Mouse (Mus musculus) embryonic facial prominence, embryonic 11.5 days (tissue): ENCODE data around the gene Cd300lg. TPM values are rescaled to one million over a fixed set of nuclear protein-coding genes. Genes with fewer than 3 reads are reported as not detected.

Source experiments
- ATAC-seq: fragments of 200-750 bp; cut with Nextera tagmentation; replicated peaks from 2 replicates; pipeline ENCODE4 v1.8.0; 2017; ENCODE audit warnings: low read depth; ENCODE audit not compliant: insufficient number of reproducible peaks, low FRiP score, low TSS enrichment
- DNase-seq: peaks from one replicate; pipeline ENCODE4 v3.0.0-alpha.2; 2015; ENCODE audit warnings: low spot score
- H3K27ac ChIP-seq: fragments of 300-500 bp; sonication (generic); replicated peaks from 2 replicates; pipeline ENCODE4 v1.5.1; 2014; ENCODE audit warnings: mild to moderate bottlenecking, low read depth, low read length, control low read depth
- H3K27me3 ChIP-seq: fragments of 300-500 bp; sonication (generic); 2 replicates; pipeline ENCODE4 v1.6.1; 2014; ENCODE audit warnings: mild to moderate bottlenecking, low read length, moderate library complexity, mixed read lengths; ENCODE audit not compliant: control insufficient read depth, insufficient read depth
- H3K36me3 ChIP-seq: fragments of 300-500 bp; sonication (generic); replicated peaks from 2 replicates; pipeline ENCODE4 v1.6.1; 2014; ENCODE audit warnings: low read depth, mild to moderate bottlenecking, low read length, moderate library complexity, mixed read lengths; ENCODE audit not compliant: control insufficient read depth, insufficient read depth
- H3K4me1 ChIP-seq: fragments of 300-500 bp; sonication (generic); 2 replicates; pipeline ENCODE4 v1.6.1; 2014; ENCODE audit warnings: low read length, mixed read lengths; ENCODE audit not compliant: control insufficient read depth, insufficient read depth
- H3K4me2 ChIP-seq: fragments of 300-500 bp; sonication (generic); 2 replicates; pipeline ENCODE4 v1.6.1; 2014; ENCODE audit warnings: low read depth, mild to moderate bottlenecking, control low read depth, low read length, moderate library complexity
- H3K4me3 ChIP-seq: fragments of 300-500 bp; sonication (generic); 2 replicates; pipeline ENCODE4 v1.5.1; 2014; ENCODE audit warnings: low read depth, low read length, control low read depth
- H3K9ac ChIP-seq: fragments of 300-500 bp; sonication (generic); replicated peaks from 2 replicates; pipeline ENCODE4 v1.6.1; 2014; ENCODE audit warnings: mild to moderate bottlenecking, control low read depth, low read length
- H3K9me3 ChIP-seq: fragments of 300-500 bp; sonication (generic); replicated peaks from 2 replicates; pipeline ENCODE4 v1.6.1; 2016; ENCODE audit warnings: mild to moderate bottlenecking, low read length, inconsistent platforms, mixed read lengths; ENCODE audit not compliant: control insufficient read depth
- WGBS: fragments of 180-500 bp; shearing (Covaris S2); extraction: QIAGEN DNeasy Blood & Tissue Kit; methylation state at CpG from one replicate; pipeline ENCODE4 v1.1.7; 2014; 5-methylcytosine and 5-hydroxymethylcytosine counted together
- polyA plus RNA-seq: library from polyadenylated mRNA; unstranded; fragments of >200 nt; fragmentation: Nextera tagmentation; extraction: Ambion mirVana; gene quantifications from 2 replicates; pipeline ENCODE4 v1.2.1, GENCODE M21; 2014

Gene Cd300lg
- polyA plus RNA-seq, 1 experiment from 2014 or later: 0.17 TPM

DNA sequence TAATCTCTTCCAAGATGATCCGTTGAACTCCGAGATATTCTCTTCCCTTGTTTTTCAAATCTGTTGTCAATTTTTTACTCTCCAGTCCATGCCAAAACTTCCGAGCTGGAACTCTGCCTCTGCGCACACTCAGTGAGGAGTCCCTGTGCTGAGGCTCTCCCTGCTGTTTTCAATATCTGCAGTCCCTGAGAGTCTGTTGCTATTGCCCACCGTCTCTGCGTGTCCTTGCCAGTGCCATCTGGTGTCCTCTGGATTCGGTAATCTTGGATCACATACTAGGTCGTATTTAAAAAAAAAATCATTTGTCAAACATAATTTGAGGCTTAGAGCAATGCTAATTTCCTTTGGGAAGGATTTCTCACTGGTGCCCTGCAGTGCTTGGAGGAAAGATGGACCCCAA, 6.4 kb upstream of the Cd300lg start:
- Histone ChIP-seq H3K27me3 (no peaks in the 10 kb centered on the region), H3K4me3 (no peak overlapping the region), H3K36me3 (no peaks in the 10 kb centered on the region), H3K9ac (no peak overlapping the region), H3K27ac (no peak overlapping the region), H3K4me2 (no peak overlapping the region), H3K4me1 (no peaks in the 10 kb centered on the region), H3K9me3 (no peaks in the 10 kb centered on the region)
- DNase-seq (no peak), ATAC-seq (no peak)
- 67% methylated on average over 8 of the region's 8 CpGs for WGBS

GRCm38 (mm10) chr11:102035456-102035960, 5.8 kb upstream of the Cd300lg start:
- Histone ChIP-seq H3K9me3 (no peaks in the 10 kb centered on the region), H3K4me3 (no peak overlapping the region), H3K27ac (no peak overlapping the region), H3K27me3 (no peaks in the 10 kb centered on the region), H3K9ac (no peak overlapping the region), H3K4me1 (no peaks in the 10 kb centered on the region), H3K36me3 (no peaks in the 10 kb centered on the region), H3K4me2 (no peak overlapping the region)
- DNase-seq (no peak), ATAC-seq (no peak)
- 79% methylated on average over 5 of the region's 5 CpGs for WGBS

GRCm38 (mm10) chr11:102036336-102036735, 5.0 kb upstream of the Cd300lg start:
- Histone ChIP-seq H3K9ac (no peak overlapping the region), H3K27ac (no peak overlapping the region), H3K36me3 (no peaks in the 10 kb centered on the region), H3K27me3 (no peaks in the 10 kb centered on the region), H3K4me3 (no peak overlapping the region), H3K4me1 (no peaks in the 10 kb centered on the region), H3K9me3 (no peaks in the 10 kb centered on the region), H3K4me2 (no peak overlapping the region)
- ATAC-seq (no peak), DNase-seq (no peak)
- WGBS: 83% methylated on average over 7 of the region's 7 CpGs

GRCm38 (mm10) chr11:102037789-102038188, 3.5 kb upstream of the Cd300lg start:
- Histone ChIP-seq H3K9ac (no peak overlapping the region), H3K4me2 (no peak overlapping the region), H3K4me3 (no peak overlapping the region), H3K4me1 (no peaks in the 10 kb centered on the region), H3K9me3 (no peaks in the 10 kb centered on the region), H3K27me3 (no peaks in the 10 kb centered on the region), H3K36me3 (no peaks in the 10 kb centered on the region), H3K27ac (no peak overlapping the region)
- no peak for ATAC-seq
- no peak for DNase-seq
- 81% methylated on average over 6 of the region's 6 CpGs for WGBS

- Histone ChIP-seq H3K27me3 (no peaks in the 10 kb centered on the region), H3K36me3 (no peaks in the 10 kb centered on the region), H3K9me3 (no peaks in the 10 kb centered on the region), H3K4me3 (no peak overlapping the region), H3K27ac (no peak overlapping the region), H3K9ac (no peak overlapping the region), H3K4me1 (no peaks in the 10 kb centered on the region), H3K4me2 (no peak overlapping the region)
- DNase-seq (no peak), ATAC-seq (no peak)
- WGBS: 73% methylated on average over 13 of the region's 13 CpGs
These were observed 1.7 kb upstream of the Cd300lg start for GRCm38 (mm10) chr11:102039487-102040137.

DNA sequence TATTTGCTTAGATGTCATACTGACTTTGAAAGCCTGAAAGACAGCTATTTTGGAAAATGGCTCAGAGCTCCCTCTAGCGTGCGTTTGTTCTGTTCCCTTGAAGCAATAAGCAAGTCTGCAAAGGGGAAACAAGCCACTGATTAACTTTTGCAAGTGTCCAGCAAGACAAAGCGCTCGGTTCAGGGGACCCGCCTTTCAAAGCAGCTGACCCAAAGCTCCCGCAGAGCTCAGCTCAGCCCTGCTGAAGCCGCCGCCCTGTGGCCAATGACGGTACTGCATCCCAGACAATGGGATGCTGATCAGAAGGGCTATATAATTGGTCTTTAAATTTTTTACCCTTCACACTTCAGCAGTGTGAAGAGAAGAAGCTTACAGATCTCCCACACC, 1.2 kb upstream of the Cd300lg start:
- H3K27ac ChIP-seq: no peak overlapping the region
- 0% methylated on average over 9 of the region's 9 CpGs for WGBS
- H3K4me3 ChIP-seq: no peak overlapping the region
- H3K4me1 ChIP-seq: no peaks in the 10 kb centered on the region
- ATAC-seq (peak; percentile 81), DNase-seq (peak; percentile 89)
- H3K9ac ChIP-seq: no peak overlapping the region
- H3K9me3 ChIP-seq: peaks cover under 1% of the 10 kb centered on the region; the same call in 1 of the 2 replicates
- no peaks in the 10 kb centered on the region for H3K36me3 ChIP-seq
- H3K4me2 ChIP-seq: no peak overlapping the region
- H3K27me3 ChIP-seq: no peaks in the 10 kb centered on the region

DNA sequence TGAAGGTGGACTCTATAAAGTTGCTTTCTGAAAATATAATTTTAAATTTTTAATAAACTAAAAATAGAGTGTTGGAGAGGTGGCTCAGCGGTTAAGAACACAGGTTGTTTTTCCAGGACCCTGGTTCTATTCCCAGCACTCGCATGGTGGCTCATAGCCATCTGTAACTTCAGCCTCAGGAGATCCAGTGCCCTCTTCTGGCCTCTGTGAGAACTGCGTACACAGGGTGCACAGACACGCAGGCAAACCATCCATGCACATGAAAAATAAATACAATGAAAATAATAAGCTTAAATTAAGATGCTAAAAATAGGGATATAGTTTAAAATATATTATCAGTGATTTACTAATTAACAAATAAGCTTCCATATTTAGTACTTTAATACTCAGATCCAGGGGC, 663 bp upstream of the Cd300lg start:
- 70% methylated on average over 4 of the region's 4 CpGs for WGBS

DNA sequence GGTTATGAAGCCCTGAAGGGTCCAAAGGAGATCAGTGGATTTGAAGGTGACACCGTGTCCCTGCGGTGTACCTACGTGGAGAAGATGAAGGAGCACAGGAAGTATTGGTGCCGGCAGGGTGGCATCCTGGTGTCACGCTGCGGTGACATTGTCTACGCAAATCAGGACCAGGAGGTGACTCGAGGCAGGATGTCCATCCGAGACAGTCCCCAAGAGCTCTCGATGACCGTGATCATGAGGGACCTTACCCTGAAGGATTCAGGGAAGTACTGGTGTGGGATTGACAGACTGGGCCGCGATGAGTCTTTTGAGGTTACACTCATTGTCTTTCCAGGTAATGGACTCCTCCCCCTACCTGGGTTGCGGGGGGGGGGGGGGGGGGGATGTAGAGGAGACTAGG, 1.7 kb downstream of the Cd300lg start:
- ATAC-seq: no peak
- DNase-seq: no peak
- Histone ChIP-seq H3K4me2 (no peak overlapping the region), H3K9me3 (peaks cover 7% of the 10 kb centered on the region), H3K9ac (no peak overlapping the region), H3K27me3 (no peaks in the 10 kb centered on the region), H3K27ac (no peak overlapping the region), H3K4me1 (no peaks in the 10 kb centered on the region), H3K4me3 (no peak overlapping the region), H3K36me3 (no peaks in the 10 kb centered on the region)
- 90% methylated on average over 13 of the region's 14 CpGs for WGBS

More for the DNA sequence above, 663 bp upstream of the Cd300lg start:
- H3K27ac ChIP-seq: no peak overlapping the region
- no peaks in the 10 kb centered on the region for H3K27me3 ChIP-seq
- H3K4me3 ChIP-seq: no peak overlapping the region
- no peaks in the 10 kb centered on the region for H3K36me3 ChIP-seq
- no peak overlapping the region for H3K4me2 ChIP-seq
- no peak overlapping the region for H3K9ac ChIP-seq
- peaks cover 6% of the 10 kb centered on the region for H3K9me3 ChIP-seq
- no peak for ATAC-seq
- DNase-seq: no peak
- H3K4me1 ChIP-seq: no peaks in the 10 kb centered on the region
